17 mouse cellular contexts compared by ENCODE assay signal in genomic region chr3:94368631-94369030, GRCm38 (mm10). TPM values are rescaled to one million over a fixed set of nuclear protein-coding genes. Genes with fewer than 3 reads are reported as not detected.
"Had no signal": no experiment of that assay in that cellular context is flagged by ENCODE, and none has a peak within 500 bp of the region (broad histone marks: within the 10 kb centered on the region; RNA-seq: fewer than 3 reads in every experiment).

No protein-coding gene starts in this region.

- ATAC-seq: lung, postnatal 0 days; midbrain, embryonic 13.5 days had no signal

- H3K9me3 ChIP-seq: liver, embryonic 15.5 days; neural tube, embryonic 15.5 days had no signal

- H3K4me1 ChIP-seq: liver, embryonic 15.5 days had no signal

- DNase-seq: kidney, adult 18-20 months; kidney, postnatal 10 days; kidney, postnatal 4 days; lung, adult 2 months; lung, postnatal 36 days; right cerebral cortex, adult 18-20 months; right cerebral cortex, postnatal 25 days had no signal

- H3K9ac ChIP-seq: limb, embryonic 12.5 days; liver, embryonic 15.5 days; midbrain, embryonic 13.5 days; neural tube, embryonic 15.5 days had no signal

- H3K4me2 ChIP-seq: limb, embryonic 12.5 days; liver, embryonic 11.5 days; liver, embryonic 15.5 days; midbrain, embryonic 13.5 days; neural tube, embryonic 15.5 days had no signal

- H3K4me3 ChIP-seq: layer of hippocampus, adult 2 months; limb, embryonic 12.5 days; liver, embryonic 15.5 days; midbrain, embryonic 13.5 days; neural tube, embryonic 15.5 days had no signal

- H3K27ac ChIP-seq: layer of hippocampus, adult 2 months; limb, embryonic 12.5 days; liver, embryonic 15.5 days; midbrain, embryonic 13.5 days; neural tube, embryonic 15.5 days had no signal

- H3K36me3 ChIP-seq: limb, embryonic 12.5 days; liver, embryonic 15.5 days; midbrain, embryonic 13.5 days; neural tube, embryonic 15.5 days had no signal

RNA-seq across cellular contexts. Expression of gene Rorc, which starts 4.0 kb away (rescaled TPM):
- polyA plus RNA-seq: neural tube, embryonic 11.5 days had no signal

RNA-seq across cellular contexts. Expression of gene C2cd4d, which starts 6.4 kb away (rescaled TPM):
- polyA plus RNA-seq: liver, embryonic 11.5 days had no signal

RNA-seq across cellular contexts. Expression of gene Them5, which starts 26.7 kb away (rescaled TPM):
- polyA plus RNA-seq: kidney, embryonic 14.5 days; liver, embryonic 11.5 days; liver, embryonic 15.5 days; midbrain, postnatal 0 days had no signal

RNA-seq across cellular contexts. Expression of gene Lingo4, which starts 29.7 kb away (rescaled TPM):
- polyA plus RNA-seq: limb, embryonic 12.5 days; liver, embryonic 11.5 days had no signal
